Mouse (Mus musculus) testis, adult 2 months (tissue): Measurements from ENCODE around the gene Mbnl2.

Source experiments
- CTCF ChIP-seq: fragments of 200-500 bp; IDR thresholded peaks from 2 replicates; pipeline ENCODE4 v1.5.1; 2012; ENCODE audit warnings: low read depth, mild to moderate bottlenecking, inconsistent platforms, low read length, moderate library complexity; ENCODE audit not compliant: control insufficient read depth, insufficient read depth, insufficient replicate concordance
- POLR2A ChIP-seq: fragments of 200-500 bp; IDR thresholded peaks from 2 replicates; pipeline ENCODE4 v1.6.1; 2012; ENCODE audit warnings: low read depth, mild to moderate bottlenecking, inconsistent platforms, low read length, moderate library complexity; ENCODE audit not compliant: control insufficient read depth

DNA sequence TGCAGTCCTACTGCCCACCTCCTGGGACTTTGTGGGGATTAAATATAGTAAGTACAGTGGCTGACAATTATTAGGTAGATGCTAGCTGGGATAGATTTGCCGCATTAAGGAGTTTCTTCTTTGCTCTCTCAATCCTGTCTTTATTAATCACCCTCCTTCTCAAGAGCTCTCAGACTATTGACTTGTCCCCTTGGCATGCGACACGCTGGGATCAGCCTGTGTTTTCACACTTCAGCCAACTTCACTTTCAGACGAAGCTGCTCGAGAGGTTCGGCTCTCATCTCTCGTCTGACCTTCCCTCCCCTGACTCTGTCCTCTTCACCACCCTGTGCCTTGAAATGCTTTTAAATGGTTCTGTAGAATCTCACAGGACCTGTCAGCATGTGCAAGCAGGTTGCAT, 39.9 kb upstream of the Mbnl2 start:
- TF ChIP-seq POLR2A (no peak), CTCF (no peak)
